Mouse (Mus musculus) thymus, adult 2 months (tissue): ENCODE data around the gene Olfr1454.

ENCODE experiments used
- CTCF ChIP-seq: fragments of 200-500 bp; IDR thresholded peaks from 2 replicates; pipeline ENCODE4 v1.5.1; 2012; ENCODE audit warnings: mild to moderate bottlenecking, control low read depth, low read length, moderate library complexity, borderline replicate concordance; ENCODE audit not compliant: control insufficient read depth, poor library complexity, insufficient read depth; ENCODE audit errors: extremely low read depth
- POLR2A ChIP-seq: fragments of 200-500 bp; IDR thresholded peaks from 2 replicates; pipeline ENCODE4 v1.6.1; 2012; ENCODE audit warnings: mild to moderate bottlenecking, low read length, control low read depth, moderate library complexity; ENCODE audit not compliant: control insufficient read depth, poor library complexity, insufficient read depth; ENCODE audit errors: extremely low read depth

GRCm38 (mm10) chr19:13060310-13060709 lies at the start of gene Olfr1454:
- TF ChIP-seq CTCF (no peak), POLR2A (no peak)
